Mouse (Mus musculus) myocyte (in vitro differentiated cells): ENCODE data around the gene Pom121. TPM values are rescaled to one million over a fixed set of nuclear protein-coding genes. Genes with fewer than 3 reads are reported as not detected.
"Not testable (repeated sequence)": the region's sequence is repeated elsewhere in the genome, so short reads cannot be mapped to it uniquely, and the experiment has no call there.

Experiments used
- H3K27me3 ChIP-seq: one replicate; pipeline ENCODE4 v1.6.1; 2011; ENCODE audit not compliant: control insufficient read depth, insufficient read depth, insufficient read length
- H3K36me3 ChIP-seq: one replicate; pipeline ENCODE4 v1.6.1; 2011; ENCODE audit not compliant: control insufficient read depth, insufficient read depth
- H3K4me2 ChIP-seq: one replicate; pipeline ENCODE4 v1.6.1; 2011; ENCODE audit warnings: low read depth, control low read depth
- H3K4me3 ChIP-seq: one replicate; pipeline ENCODE4 v1.5.1; 2011; ENCODE audit warnings: mild to moderate bottlenecking, control low read depth, moderate library complexity
- H3K79me2 ChIP-seq: one replicate; pipeline ENCODE4 v1.6.1; 2011; ENCODE audit not compliant: control insufficient read depth, insufficient read depth
- H3ac ChIP-seq: one replicate; pipeline ENCODE4 v1.6.1; 2011; ENCODE audit not compliant: control insufficient read depth, insufficient read length
- CEBPB ChIP-seq: IDR thresholded peaks from 2 replicates; pipeline ENCODE4 v1.6.1; 2011; ENCODE audit warnings: mild to moderate bottlenecking, moderate library complexity; ENCODE audit not compliant: poor library complexity, insufficient read depth, severe bottlenecking
- E2F4 ChIP-seq: IDR thresholded peaks from one replicate; pipeline ENCODE4 v1.6.1; 2011; ENCODE audit warnings: mild to moderate bottlenecking, control low read depth, moderate library complexity; ENCODE audit not compliant: insufficient read depth
- MAX ChIP-seq: IDR thresholded peaks from one replicate; pipeline ENCODE4 v1.6.1; 2011; ENCODE audit warnings: low read depth, mild to moderate bottlenecking, control low read depth
- MYOD1 ChIP-seq, 3 experiments: IDR thresholded peaks; one replicate each; pipeline ENCODE4 v1.6.1; 2011; ENCODE audit warnings: control low read depth in 2 of 3, low read depth in 2 of 3, mild to moderate bottlenecking in 2 of 3, moderate library complexity in 1 of 3; ENCODE audit not compliant: insufficient read length in 2 of 3, control insufficient read depth in 1 of 3
- MYOG ChIP-seq, 3 experiments: IDR thresholded peaks; one replicate each; pipeline ENCODE4 v1.6.1; 2011; ENCODE audit warnings: control low read depth in 2 of 3, low read depth in 2 of 3, mild to moderate bottlenecking in 2 of 3; ENCODE audit not compliant: insufficient read length in 2 of 3, control insufficient read depth in 1 of 3, insufficient read depth in 1 of 3
- POLR2A ChIP-seq: IDR thresholded peaks from one replicate; pipeline ENCODE4 v1.6.1; 2011; ENCODE audit warnings: low read depth, mild to moderate bottlenecking, control low read depth, moderate library complexity; ENCODE audit not compliant: insufficient read length
- POLR2AphosphoS2 ChIP-seq: IDR thresholded peaks from one replicate; pipeline ENCODE4 v1.6.1; 2011; ENCODE audit warnings: low read depth, control low read depth; ENCODE audit not compliant: insufficient read length
- REST ChIP-seq: IDR thresholded peaks from one replicate; pipeline ENCODE4 v1.6.1; 2011; ENCODE audit warnings: mild to moderate bottlenecking, control low read depth, moderate library complexity; ENCODE audit not compliant: insufficient read depth, insufficient read length
- SRF ChIP-seq: IDR thresholded peaks from one replicate; pipeline ENCODE4 v1.6.1; 2011; ENCODE audit warnings: low read depth; ENCODE audit not compliant: control insufficient read depth, insufficient read length
- TCF12 ChIP-seq: IDR thresholded peaks from one replicate; pipeline ENCODE4 v1.6.1; 2011; ENCODE audit warnings: mild to moderate bottlenecking, control low read depth; ENCODE audit not compliant: poor library complexity, insufficient read depth, severe bottlenecking
- TCF3 ChIP-seq: IDR thresholded peaks from one replicate; pipeline ENCODE4 v1.6.1; 2011; ENCODE audit warnings: low read depth, control low read depth; ENCODE audit not compliant: insufficient read length
- USF1 ChIP-seq: IDR thresholded peaks from one replicate; pipeline ENCODE4 v1.6.1; 2011; ENCODE audit warnings: low read depth, mild to moderate bottlenecking, control low read depth, moderate library complexity
- polyA plus RNA-seq: library from polyadenylated mRNA; unstranded; fragments of >200 nt; fragmentation: generic; extraction: Trizol; gene quantifications from one replicate; pipeline ENCODE4 v1.2.1, GENCODE M21; 2012; ENCODE audit warnings: missing spikeins

Pom121 gene
- polyA plus RNA-seq, 1 experiment: 14.0 TPM

DNA sequence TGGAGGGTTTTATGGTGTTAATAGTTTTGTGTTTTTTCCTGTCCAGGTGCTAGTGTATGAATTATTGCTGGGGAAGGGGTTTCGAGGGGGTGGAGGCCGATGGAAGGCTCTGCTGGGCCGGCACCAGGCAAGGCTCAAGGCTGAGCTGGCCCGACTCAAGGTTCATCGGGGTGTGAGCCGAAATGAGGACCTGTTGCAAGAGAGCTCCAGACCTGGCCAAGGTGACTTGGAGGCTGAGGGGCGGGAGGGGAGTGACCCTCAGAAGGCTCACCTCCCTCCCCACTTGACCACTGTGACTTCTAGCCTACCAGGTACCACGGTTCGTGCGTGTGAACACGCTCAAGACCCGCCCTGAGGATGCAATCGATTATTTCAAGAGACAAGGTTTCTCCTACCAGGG, 23.2 kb downstream of the Pom121 start:
- peak overlapping the region; percentile 83 for H3K4me3 ChIP-seq
- H3K4me2 ChIP-seq: no peak overlapping the region
- peaks cover 15% of the 10 kb centered on the region for H3K36me3 ChIP-seq
- no peaks in the 10 kb centered on the region for H3K27me3 ChIP-seq
- H3K79me2 ChIP-seq: peaks cover 15% of the 10 kb centered on the region
- no peak overlapping the region for H3ac ChIP-seq
- TF ChIP-seq MYOD1 (IDR thresholded peaks at IDR 0.05; ENCODE audit: control insufficient read depth in 1 of 3, insufficient read length in 2 of 3, low read depth in 2 of 3) (no peak), TCF12 (no peak)

DNA sequence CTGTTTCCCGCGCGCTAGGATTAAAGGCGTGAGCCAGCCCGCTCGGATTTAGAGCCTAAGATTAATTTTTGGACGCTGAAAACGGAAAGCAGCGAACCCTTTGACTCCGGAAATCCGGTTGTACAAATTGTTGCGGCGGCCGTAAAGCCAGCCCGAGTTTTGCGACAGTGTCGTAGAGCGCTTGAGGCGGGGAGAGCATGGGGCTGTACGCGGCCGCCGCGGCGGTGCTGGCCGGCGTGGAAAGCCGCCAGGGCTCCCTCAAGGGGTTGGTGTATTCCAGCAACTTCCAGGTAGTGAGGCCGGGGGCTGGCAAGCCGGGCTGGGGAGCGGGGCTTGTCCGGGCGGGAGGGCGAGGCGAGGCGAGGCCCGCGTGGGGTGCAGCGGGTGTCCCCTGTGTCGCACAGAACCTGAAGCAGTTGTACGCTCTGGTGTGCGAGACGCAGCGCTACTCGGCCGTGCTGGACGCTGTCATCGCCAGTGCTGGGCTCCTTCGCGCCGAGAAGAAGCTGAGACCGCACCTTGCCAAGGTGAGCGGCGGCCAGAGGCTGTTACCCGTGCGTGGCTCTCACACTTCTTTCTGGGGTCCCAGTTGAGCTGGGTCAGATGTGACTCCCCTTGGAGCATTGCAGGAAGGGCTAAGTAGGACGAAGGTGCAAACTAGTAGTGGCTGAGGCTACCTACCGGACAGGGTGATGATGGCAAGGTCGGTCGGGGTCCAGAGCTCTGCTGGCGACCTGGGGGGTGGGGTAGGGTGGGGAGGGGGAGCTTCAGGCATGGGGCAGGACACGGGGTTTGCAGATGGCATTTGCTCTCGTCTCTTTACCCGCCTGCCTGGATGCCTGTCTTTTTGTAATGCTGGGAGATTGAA, 24.3 kb downstream of the Pom121 start, which contains the start of gene Nsun5:
Gene Nsun5 (plus strand): TSS at position 167 of the 868 bp plus-strand sequence.
- H3K36me3 ChIP-seq: peaks cover 7% of the 10 kb centered on the region
- peak within 1 kb of the TSS; percentile 69 for H3ac ChIP-seq
- H3K79me2 ChIP-seq: peaks cover 15% of the 10 kb centered on the region
- peak within 1 kb of the TSS; percentile 83 for H3K4me3 ChIP-seq
- no peak for TF ChIP-seq E2F4
- TF ChIP-seq TCF3: no peak
- no peak for TF ChIP-seq USF1
- TF ChIP-seq POLR2AphosphoS2: peak; percentile 85
- no peak for TF ChIP-seq TCF12
- no peak for TF ChIP-seq CEBPB
- TF ChIP-seq MYOG (IDR thresholded peaks at IDR 0.05; ENCODE audit: control insufficient read depth in 1 of 3, insufficient read depth in 1 of 3, insufficient read length in 2 of 3, low read depth in 2 of 3): no peak
- TF ChIP-seq POLR2A: peak; percentile 80
- no peak for TF ChIP-seq MAX
- no peak for TF ChIP-seq REST
- TF ChIP-seq MYOD1 (IDR thresholded peaks at IDR 0.05; ENCODE audit: control insufficient read depth in 1 of 3, insufficient read length in 2 of 3, low read depth in 2 of 3): no peak
- no peak for TF ChIP-seq SRF
- H3K27me3 ChIP-seq: no peaks in the 10 kb centered on the region
- peak within 1 kb of the TSS; percentile 86 for H3K4me2 ChIP-seq

GRCm38 (mm10) chr5:135369196-135369595, 25.1 kb downstream of the Pom121 start:
- H3ac ChIP-seq: peak overlapping the region; percentile 69
- H3K4me2 ChIP-seq: peak overlapping the region; percentile 86
- H3K79me2 ChIP-seq: peaks cover 15% of the 10 kb centered on the region

DNA sequence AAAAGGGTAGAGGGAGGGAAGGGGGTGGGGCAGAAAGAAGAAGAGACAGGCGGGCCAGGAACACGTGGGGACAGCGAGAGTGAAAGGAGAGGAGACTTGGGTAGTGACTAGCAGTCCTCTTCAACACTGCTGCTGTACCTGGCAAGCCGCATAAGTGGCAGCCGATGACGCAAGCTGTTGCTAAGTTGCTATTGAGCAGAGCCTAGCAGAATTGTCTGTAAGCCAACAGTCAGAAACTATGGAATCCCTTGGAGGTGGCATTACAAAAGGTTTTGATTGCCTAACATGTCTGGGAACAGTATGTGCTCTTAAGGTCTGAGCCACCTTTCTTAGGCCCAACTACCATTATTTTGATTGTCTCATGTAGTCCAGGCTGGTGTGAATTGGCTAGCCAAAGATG, 26.0 kb downstream of the Pom121 start:
- no peak for TF ChIP-seq E2F4
- no peak for TF ChIP-seq POLR2AphosphoS2
- Histone ChIP-seq H3K4me2 (no peak overlapping the region), H3K27me3 (no peaks in the 10 kb centered on the region), H3K4me3 (peak overlapping the region; percentile 83), H3K79me2 (peaks cover 15% of the 10 kb centered on the region), H3K36me3 (peaks cover 1% of the 10 kb centered on the region), H3ac (no peak overlapping the region)

More at GRCm38 (mm10) chr5:135369196-135369595, 25.1 kb downstream of the Pom121 start:
- peak overlapping the region; percentile 83 for H3K4me3 ChIP-seq
- not testable (repeated sequence) for H3K27me3 ChIP-seq, H3K36me3 ChIP-seq

GRCm38 (mm10) chr5:135367841-135368240, 26.5 kb downstream of the Pom121 start:
- H3K4me3 ChIP-seq: no peak overlapping the region
- H3K36me3 ChIP-seq: no peaks in the 10 kb centered on the region
- H3K79me2 ChIP-seq: peaks cover 15% of the 10 kb centered on the region
- no peak overlapping the region for H3ac ChIP-seq
- no peak overlapping the region for H3K4me2 ChIP-seq
- no peaks in the 10 kb centered on the region for H3K27me3 ChIP-seq
- TF ChIP-seq TCF3 (no peak), POLR2A (no peak), USF1 (no peak), CEBPB (no peak), MYOD1 (IDR thresholded peaks at IDR 0.05; ENCODE audit: control insufficient read depth in 1 of 3, insufficient read length in 2 of 3, low read depth in 2 of 3) (no peak), SRF (no peak), MAX (no peak), E2F4 (no peak), TCF12 (no peak), MYOG (IDR thresholded peaks at IDR 0.05; ENCODE audit: control insufficient read depth in 1 of 3, insufficient read depth in 1 of 3, insufficient read length in 2 of 3, low read depth in 2 of 3) (no peak), POLR2AphosphoS2 (no peak), REST (no peak)
